Mouse (Mus musculus) embryonic facial prominence, embryonic 15.5 days (tissue): ENCODE results near the gene Hoxa5. TPM values are rescaled to one million over a fixed set of nuclear protein-coding genes. Genes with fewer than 3 reads are reported as not detected.

ENCODE experiments used
- ATAC-seq: fragments of 200-750 bp; cut with Nextera tagmentation; 2 replicates; pipeline ENCODE4 v1.8.0; 2017; ENCODE audit warnings: low read depth, moderate TSS enrichment; ENCODE audit not compliant: insufficient number of reproducible peaks, low FRiP score, low TSS enrichment
- H3K27ac ChIP-seq: fragments of 300-500 bp; sonication (generic); replicated peaks from 2 replicates; pipeline ENCODE4 v1.5.1; 2015; ENCODE audit warnings: mild to moderate bottlenecking, inconsistent platforms
- H3K27me3 ChIP-seq: fragments of 300-500 bp; sonication (generic); 2 replicates; pipeline ENCODE4 v1.6.1; 2015; ENCODE audit warnings: inconsistent platforms
- H3K36me3 ChIP-seq: fragments of 300-500 bp; sonication (generic); 2 replicates; pipeline ENCODE4 v1.6.1; 2015; ENCODE audit warnings: mild to moderate bottlenecking, inconsistent platforms
- H3K4me1 ChIP-seq: fragments of 300-500 bp; sonication (generic); 2 replicates; pipeline ENCODE4 v1.6.1; 2015; ENCODE audit warnings: inconsistent platforms
- H3K4me2 ChIP-seq: fragments of 300-500 bp; sonication (generic); replicated peaks from 2 replicates; pipeline ENCODE4 v1.6.1; 2015; ENCODE audit warnings: mild to moderate bottlenecking, inconsistent platforms
- H3K4me3 ChIP-seq: fragments of 300-500 bp; sonication (generic); replicated peaks from 2 replicates; pipeline ENCODE4 v1.5.1; 2015; ENCODE audit warnings: mild to moderate bottlenecking, inconsistent platforms
- H3K9ac ChIP-seq: fragments of 300-500 bp; sonication (generic); 2 replicates; pipeline ENCODE4 v1.6.1; 2015; ENCODE audit warnings: inconsistent platforms
- H3K9me3 ChIP-seq: fragments of 300-500 bp; sonication (generic); replicated peaks from 2 replicates; pipeline ENCODE4 v1.6.1; 2016; ENCODE audit warnings: inconsistent platforms
- WGBS: fragments of 180-500 bp; shearing (Covaris S2); methylation state at CpG from one replicate; pipeline ENCODE4 v1.1.7; 2015; 5-methylcytosine and 5-hydroxymethylcytosine counted together
- polyA plus RNA-seq: library from polyadenylated mRNA; unstranded; fragments of >200 nt; fragmentation: Nextera tagmentation; extraction: Ambion mirVana; gene quantifications from 2 replicates; pipeline ENCODE4 v1.2.1, GENCODE M21; 2015

Hoxa5 gene
- polyA plus RNA-seq, 1 experiment from 2014 or later: 0.39 TPM

GRCm38 (mm10) chr6:52168191-52169055 is 36.0 kb downstream of the Hoxa5 start:
- 5% methylated on average over 42 of the region's 42 CpGs for WGBS
- no peak overlapping the region for H3K4me2 ChIP-seq
- no peaks in the 10 kb centered on the region for H3K36me3 ChIP-seq
- H3K9me3 ChIP-seq: no peaks in the 10 kb centered on the region
- H3K4me1 ChIP-seq: peaks cover 11% of the 10 kb centered on the region
- no peak overlapping the region for H3K27ac ChIP-seq
- no peak overlapping the region for H3K9ac ChIP-seq
- H3K27me3 ChIP-seq: peaks cover 97% of the 10 kb centered on the region
- H3K4me3 ChIP-seq: no peak overlapping the region
- no peak for ATAC-seq

- no peak overlapping the region for H3K4me2 ChIP-seq
- peaks cover 97% of the 10 kb centered on the region for H3K27me3 ChIP-seq
- WGBS: 5% methylated on average over 14 of the region's 14 CpGs
- no peak overlapping the region for H3K9ac ChIP-seq
- no peaks in the 10 kb centered on the region for H3K9me3 ChIP-seq
- H3K4me1 ChIP-seq: peaks cover 10% of the 10 kb centered on the region
- no peak overlapping the region for H3K27ac ChIP-seq
- H3K36me3 ChIP-seq: no peaks in the 10 kb centered on the region
- no peak overlapping the region for H3K4me3 ChIP-seq
- no peak for ATAC-seq
Measured at GRCm38 (mm10) chr6:52167736-52168161, 36.6 kb downstream of the Hoxa5 start.

- Histone ChIP-seq H3K27ac (no peak overlapping the region), H3K4me1 (peaks cover 4% of the 10 kb centered on the region)
Measured at GRCm38 (mm10) chr6:52167176-52167575, 37.2 kb downstream of the Hoxa5 start.

DNA sequence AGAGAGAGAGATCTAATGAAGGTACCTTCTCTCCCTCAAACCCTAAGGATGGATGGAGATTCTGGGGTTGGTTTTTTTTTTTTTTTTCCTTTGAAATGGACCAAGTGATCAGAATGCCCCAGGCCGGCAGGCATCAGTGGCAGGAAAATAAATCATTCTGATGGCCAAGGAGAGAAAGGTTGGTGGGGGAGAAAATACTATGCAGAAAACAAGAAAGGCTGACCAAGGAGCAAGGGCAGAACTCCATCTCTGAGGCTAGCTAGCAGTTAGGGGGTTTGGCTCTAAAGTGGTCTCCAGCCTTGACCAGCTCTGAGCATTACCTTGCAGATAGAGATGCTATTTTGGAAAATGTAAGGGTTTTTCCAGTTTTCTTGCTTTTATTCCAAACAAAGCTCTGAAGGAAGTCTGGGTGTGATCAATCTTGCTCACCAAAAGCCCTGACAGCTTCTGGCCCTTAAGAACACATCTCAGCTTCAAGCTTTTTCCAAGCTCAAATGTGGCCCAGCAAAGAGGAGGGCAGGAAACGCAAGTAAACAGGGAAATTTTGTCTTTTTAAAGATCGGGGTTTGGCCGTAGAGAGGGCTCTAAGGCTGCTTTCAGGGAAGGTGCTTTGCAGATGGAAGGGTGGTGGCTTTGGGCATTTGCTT is 37.8 kb downstream of the Hoxa5 start:
- Histone ChIP-seq H3K4me2 (no peak overlapping the region), H3K4me1 (peaks cover 3% of the 10 kb centered on the region; the same call in 1 of the 2 replicates), H3K9ac (no peak overlapping the region), H3K4me3 (no peak overlapping the region), H3K27me3 (peaks cover 95% of the 10 kb centered on the region), H3K36me3 (no peaks in the 10 kb centered on the region), H3K9me3 (no peaks in the 10 kb centered on the region), H3K27ac (no peak overlapping the region)
- WGBS: 7% methylated on average over 4 of the region's 4 CpGs
- ATAC-seq: no peak

More at GRCm38 (mm10) chr6:52167176-52167575, 37.2 kb downstream of the Hoxa5 start:
- Histone ChIP-seq H3K27me3 (peaks cover 95% of the 10 kb centered on the region), H3K4me2 (no peak overlapping the region), H3K4me3 (no peak overlapping the region), H3K9me3 (no peaks in the 10 kb centered on the region), H3K36me3 (no peaks in the 10 kb centered on the region), H3K9ac (no peak overlapping the region)
- 17% methylated on average over 1 of the region's 1 CpGs for WGBS
- no peak for ATAC-seq

- WGBS: 3% methylated on average over 28 of the region's 28 CpGs
- no peak overlapping the region for H3K4me3 ChIP-seq
- no peak overlapping the region for H3K4me2 ChIP-seq
- H3K9me3 ChIP-seq: no peaks in the 10 kb centered on the region
- H3K9ac ChIP-seq: no peak overlapping the region
- H3K27me3 ChIP-seq: peaks cover 94% of the 10 kb centered on the region
- H3K27ac ChIP-seq: no peak overlapping the region
- no peaks in the 10 kb centered on the region for H3K36me3 ChIP-seq
- ATAC-seq: no peak
- H3K4me1 ChIP-seq: peaks cover 3% of the 10 kb centered on the region; the same call in 1 of the 2 replicates
Measured at GRCm38 (mm10) chr6:52165441-52166370, 38.7 kb downstream of the Hoxa5 start.

DNA sequence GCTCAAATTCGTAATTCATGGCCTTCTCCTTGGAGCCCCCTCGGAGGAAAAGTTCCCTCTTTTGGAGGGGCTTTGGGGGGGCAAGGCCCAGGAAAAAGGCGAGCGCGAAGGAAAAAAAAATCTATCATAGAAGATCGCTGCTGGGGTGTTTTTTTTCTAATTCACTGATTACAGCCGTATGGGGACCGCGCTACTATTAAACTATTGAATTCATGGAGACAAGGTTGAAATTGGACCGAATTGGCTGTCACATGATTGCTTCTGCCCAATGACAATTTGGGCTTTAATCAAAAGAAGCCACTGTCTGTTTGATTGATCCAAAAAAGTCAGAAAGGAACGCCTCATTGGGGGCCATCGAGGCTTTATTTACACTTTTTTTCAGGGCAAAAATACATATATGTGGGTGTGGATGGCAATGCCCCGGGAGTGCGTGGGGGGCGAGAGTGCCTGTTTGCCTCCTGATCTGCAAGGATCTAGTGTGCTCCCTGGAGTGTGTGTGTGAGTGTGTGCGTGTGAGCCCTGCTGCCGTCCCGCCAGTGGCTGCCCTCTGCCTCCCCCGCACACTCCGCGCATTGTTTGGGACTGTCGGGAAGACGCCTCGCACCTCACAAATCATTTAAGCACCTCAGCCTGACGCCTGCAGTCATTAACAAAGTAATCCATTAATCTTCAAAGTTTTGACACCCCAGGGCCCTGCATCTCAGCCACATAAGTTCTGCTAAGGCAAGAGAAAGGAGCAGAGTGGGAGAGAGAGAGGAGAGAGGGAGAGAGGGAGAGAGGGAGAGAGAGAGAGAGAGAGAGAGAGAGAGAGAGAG is 39.6 kb downstream of the Hoxa5 start, which contains the start of gene Hoxa2:
Gene Hoxa2 (minus strand): TSS at position 206 of the 815 bp plus-strand sequence.
- Histone ChIP-seq H3K9me3 (no peaks in the 10 kb centered on the region), H3K27me3 (peaks cover 94% of the 10 kb centered on the region), H3K27ac (no peak within 1 kb of the TSS), H3K36me3 (no peaks in the 10 kb centered on the region), H3K4me1 (no peaks in the 10 kb centered on the region; the same call in 1 of the 2 replicates), H3K4me2 (peak within 1 kb of the TSS; percentile 4; the same call in 1 of the 2 replicates), H3K4me3 (peak within 1 kb of the TSS; percentile 5; the same call in 1 of the 2 replicates), H3K9ac (no peak within 1 kb of the TSS)
- ATAC-seq: no peak
- WGBS: 2% methylated on average over 25 of the region's 25 CpGs

GRCm38 (mm10) chr6:52164051-52164625 is 40.2 kb downstream of the Hoxa5 start:
- Histone ChIP-seq H3K4me3 (peak overlapping the region; percentile 5; the same call in 1 of the 2 replicates), H3K27me3 (peaks cover 95% of the 10 kb centered on the region), H3K4me1 (peaks cover 1% of the 10 kb centered on the region), H3K4me2 (peak overlapping the region; percentile 4; the same call in 1 of the 2 replicates), H3K36me3 (no peaks in the 10 kb centered on the region), H3K9ac (no peak overlapping the region), H3K27ac (no peak overlapping the region), H3K9me3 (no peaks in the 10 kb centered on the region)
- 2% methylated on average over 39 of the region's 39 CpGs for WGBS
- ATAC-seq: no peak; the same call in 1 of the 2 replicates

DNA sequence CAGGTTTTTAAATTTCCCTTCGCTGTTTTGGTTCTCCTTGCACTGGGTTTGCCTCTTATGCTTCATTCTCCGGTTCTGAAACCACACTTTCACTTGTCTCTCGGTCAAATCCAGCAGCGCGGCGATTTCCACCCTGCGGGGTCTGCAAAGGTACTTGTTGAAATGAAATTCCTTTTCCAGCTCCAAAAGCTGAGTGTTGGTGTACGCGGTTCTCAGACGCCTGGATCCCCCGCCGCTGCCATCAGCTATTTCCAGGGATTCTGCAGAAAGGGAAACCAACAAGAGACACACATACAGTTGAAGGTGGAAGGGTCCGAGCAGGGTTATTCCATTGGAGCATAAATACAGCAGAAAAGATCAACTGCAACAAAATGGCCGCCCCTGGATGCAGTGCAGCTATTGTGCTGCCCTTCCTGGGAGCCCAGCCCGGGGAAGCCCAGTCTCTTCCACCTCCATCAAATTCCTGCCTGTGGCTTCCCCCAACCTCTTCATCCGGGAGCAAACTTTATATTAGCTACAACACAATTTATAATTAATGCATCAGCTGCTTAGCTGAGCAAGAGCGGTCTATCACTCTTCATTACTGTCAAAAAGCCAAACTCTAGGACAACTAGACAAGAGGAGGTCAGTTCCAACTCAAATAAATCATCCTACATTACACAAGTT is 40.9 kb downstream of the Hoxa5 start:
- H3K27ac ChIP-seq: no peak overlapping the region
- peaks cover 7% of the 10 kb centered on the region for H3K4me1 ChIP-seq
- no peaks in the 10 kb centered on the region for H3K9me3 ChIP-seq
- H3K9ac ChIP-seq: no peak overlapping the region
- no peak overlapping the region; the same call in 1 of the 2 replicates for H3K4me2 ChIP-seq
- H3K27me3 ChIP-seq: peaks cover 97% of the 10 kb centered on the region
- no peaks in the 10 kb centered on the region for H3K36me3 ChIP-seq
- no peak overlapping the region for H3K4me3 ChIP-seq
- 6% methylated on average over 17 of the region's 17 CpGs for WGBS
- ATAC-seq: no peak

DNA sequence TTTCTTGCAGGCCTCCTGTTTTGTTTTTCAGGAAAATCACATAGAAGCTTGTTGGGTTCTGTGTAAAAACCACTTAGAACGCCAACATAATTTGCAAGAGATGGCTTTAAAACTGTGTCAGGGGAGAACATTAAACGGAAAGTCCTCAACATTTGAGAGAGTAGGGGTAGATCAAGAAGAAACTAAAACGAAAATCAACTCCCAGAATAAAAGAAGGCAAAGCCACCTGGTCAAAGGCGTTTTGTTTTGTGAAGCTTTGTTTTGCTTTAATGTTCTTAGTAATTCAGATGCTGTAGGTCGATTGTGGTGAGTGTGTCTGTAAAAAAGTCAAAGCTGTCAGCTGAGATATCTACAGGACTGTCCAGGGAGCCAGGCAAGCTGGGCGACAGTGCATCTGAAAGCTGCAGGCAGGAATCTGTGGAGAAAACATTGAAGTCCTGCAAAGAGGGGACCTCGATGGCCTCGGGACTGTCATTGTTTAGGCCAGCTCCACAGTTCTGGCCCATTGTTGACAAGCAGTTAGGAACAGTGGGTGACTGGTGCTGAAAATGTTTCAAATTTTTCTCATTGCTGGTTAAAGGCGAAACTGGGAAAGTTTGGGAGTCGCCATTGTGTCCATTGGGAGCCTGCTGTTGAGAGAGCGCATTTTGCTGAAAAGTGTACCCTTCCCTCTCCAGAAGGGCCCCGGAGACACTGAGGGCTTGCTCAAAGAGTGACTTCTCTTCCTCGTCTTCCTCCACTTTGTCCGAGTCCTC is 41.6 kb downstream of the Hoxa5 start:
- peaks cover 97% of the 10 kb centered on the region for H3K27me3 ChIP-seq
- no peak overlapping the region for H3K27ac ChIP-seq
- WGBS: 8% methylated on average over 14 of the region's 14 CpGs
- ATAC-seq: no peak
- H3K4me1 ChIP-seq: peaks cover 14% of the 10 kb centered on the region
- no peaks in the 10 kb centered on the region for H3K36me3 ChIP-seq
- H3K9ac ChIP-seq: no peak overlapping the region
- H3K4me3 ChIP-seq: no peak overlapping the region
- H3K9me3 ChIP-seq: no peaks in the 10 kb centered on the region
- no peak overlapping the region; the same call in 1 of the 2 replicates for H3K4me2 ChIP-seq
